Mouse (Mus musculus) ZHBTc4 (cell line): ENCODE results near the gene Rflna.

Experiments
- DNase-seq: peaks from one replicate; pipeline ENCODE4 v3.0.0-alpha.2; 2011; ENCODE audit warnings: low read depth, low spot score

The Rflna gene

DNA sequence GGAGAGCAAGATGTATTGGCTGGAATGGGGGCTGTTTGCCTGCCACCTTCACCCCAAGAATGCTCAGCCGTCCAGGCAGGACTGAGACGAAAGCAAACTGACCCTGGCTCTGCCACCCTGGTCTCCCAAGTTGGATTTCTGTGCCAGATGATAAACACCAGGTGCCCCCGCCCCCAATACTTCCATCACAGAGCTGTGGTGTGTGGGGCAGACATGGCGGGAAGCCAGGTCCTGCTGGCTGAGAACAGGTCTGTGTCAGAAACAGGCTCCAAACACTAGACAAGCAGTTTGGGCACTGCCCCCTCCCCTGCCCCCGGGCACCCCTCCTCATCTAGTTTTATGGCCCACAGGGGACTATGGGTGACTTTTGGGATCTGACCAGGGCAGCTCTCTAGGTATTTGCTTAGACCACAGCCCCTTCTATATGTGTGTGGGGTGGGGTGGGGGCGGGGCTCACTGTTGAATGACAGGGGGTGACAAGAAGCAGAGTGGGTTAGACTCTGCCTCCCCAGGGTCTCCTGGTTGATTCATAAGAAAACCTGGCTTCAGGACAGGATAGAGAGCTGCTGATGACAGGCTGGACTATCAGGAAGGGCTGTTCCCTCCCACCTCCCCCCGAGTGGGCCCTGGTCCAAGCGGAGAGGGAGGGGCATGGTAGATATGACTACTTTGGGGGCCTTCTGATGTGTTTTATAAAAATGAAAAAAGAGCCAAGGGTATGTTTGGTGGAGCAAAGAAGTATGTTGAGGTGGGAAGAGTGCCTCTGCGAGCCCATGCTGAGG, 3.0 kb downstream of the Rflna start:
- DNase-seq: no peak

GRCm38 (mm10) chr5:125006896-125007295, 3.9 kb downstream of the Rflna start:
- no peak for DNase-seq

DNA sequence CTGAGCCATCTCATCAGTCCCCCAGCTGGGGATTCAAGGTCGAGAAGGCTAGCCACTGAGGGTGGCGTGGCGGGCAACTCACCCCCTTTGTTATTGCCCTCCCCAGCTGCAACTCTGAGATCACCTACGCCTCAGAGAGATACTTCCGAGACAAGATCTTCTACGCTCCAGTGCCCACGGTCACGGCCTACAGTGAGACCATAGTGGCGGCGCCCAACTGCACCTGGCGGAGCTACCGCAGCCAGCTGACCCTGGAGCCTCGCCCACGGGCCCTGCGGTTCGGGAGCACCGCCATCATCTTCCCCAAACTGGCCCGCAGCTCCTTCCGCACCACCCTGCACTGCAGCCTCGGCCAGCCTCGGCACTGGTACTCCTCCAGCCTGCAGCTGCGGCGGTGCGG, 8.1 kb downstream of the Rflna start:
- no peak for DNase-seq

DNA sequence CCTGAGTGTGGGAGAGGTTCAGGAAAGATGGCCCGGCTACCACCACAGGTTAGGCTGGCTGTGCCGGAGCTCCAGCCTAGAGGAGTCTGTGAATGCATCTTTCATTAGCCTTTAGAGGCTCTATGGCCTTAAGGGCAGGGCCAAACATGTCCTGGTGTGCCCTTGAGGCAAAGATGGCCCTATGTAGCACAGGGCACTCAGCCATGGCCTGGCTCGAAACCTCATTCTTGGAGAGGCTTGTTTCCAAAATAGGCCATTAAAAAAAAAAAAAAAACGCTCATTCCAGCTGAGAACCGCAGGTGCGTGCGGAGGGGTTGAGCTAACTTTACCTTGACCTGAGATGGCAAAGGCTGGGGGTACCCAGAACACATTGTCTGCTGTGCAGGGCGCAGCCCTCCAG, 8.6 kb downstream of the Rflna start:
- no peak for DNase-seq

DNA sequence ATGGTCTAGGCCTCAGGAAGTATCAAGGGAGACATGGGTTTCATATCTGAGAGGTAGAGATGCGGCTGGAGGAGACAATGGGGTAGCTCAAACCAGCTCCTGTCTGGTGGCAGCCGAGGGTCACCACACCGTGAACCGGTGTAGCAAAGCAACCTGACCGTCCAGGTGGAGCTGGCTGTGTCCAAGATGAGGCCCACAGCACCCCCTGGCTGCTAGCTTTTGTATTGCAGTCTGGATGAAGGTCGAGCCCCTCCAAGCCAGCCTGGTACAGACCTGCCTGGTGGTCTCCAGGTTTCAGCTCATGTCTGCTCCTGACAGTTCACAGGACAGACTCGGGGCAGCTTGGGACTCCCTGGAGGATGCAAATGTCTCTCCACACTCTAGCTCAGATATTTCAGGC, 11.5 kb downstream of the Rflna start:
- peak; percentile 72 for DNase-seq

GRCm38 (mm10) chr5:125015066-125015465, 12.0 kb downstream of the Rflna start:
- no peak for DNase-seq

- DNase-seq: no peak
Measured at GRCm38 (mm10) chr5:125015576-125015975, 12.6 kb downstream of the Rflna start.

DNA sequence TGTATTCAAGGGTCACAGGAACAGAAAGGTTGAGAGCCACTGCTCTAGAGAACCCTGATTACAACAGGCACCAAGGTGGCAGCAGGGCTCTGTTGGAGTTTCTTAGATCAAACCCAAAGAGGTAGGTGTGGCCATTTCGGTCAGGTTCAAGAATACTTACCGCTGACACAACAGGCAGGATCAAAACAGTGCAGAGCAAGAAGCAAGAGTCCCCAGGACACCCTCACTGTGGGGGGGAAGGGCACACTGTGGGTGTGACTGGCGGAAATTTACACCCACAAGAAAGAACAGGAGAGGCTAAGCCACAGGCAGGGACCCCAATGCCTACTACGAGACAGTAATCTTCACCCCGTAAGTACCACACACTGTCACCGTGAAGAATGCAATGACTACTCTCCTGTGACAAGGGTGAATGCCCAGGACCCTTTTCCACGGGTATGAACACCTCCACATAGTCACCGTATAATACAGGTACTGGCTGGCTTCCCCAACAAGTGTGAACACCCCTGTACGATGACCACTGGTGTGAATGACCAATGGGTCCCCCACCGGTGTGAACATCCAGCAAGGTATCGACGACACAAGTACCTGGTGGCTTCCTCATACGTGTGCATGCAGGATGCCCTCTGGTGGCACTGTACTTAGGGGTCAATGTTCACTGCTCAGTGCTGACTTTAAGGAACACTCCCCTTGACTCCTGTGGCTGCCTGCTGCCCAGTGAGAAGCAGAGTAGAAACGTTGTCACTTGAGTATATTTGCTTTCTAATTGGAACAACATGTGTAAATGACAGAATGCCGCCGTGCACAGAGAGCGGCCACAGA, 13.6 kb downstream of the Rflna start:
- no peak for DNase-seq

DNA sequence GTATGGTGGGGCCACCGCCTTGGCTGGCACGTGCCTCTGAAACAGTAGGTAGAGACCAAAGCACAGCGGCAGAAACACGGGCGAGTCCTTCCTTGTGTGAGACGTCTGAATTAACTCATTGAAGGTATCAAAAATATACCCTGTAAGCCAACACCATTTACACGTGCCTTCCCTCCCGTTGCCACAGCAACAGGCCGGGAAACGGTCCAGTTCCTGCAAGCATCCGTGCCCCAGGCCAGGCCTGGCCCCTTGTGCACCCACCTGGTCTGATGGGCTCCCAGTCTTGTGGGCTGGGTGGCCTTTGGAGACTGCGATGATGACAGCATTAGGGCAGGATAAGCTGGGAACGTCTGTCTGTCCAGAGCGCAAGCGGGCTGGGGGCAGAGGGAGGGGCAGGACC, 14.3 kb downstream of the Rflna start:
- DNase-seq: no peak

DNA sequence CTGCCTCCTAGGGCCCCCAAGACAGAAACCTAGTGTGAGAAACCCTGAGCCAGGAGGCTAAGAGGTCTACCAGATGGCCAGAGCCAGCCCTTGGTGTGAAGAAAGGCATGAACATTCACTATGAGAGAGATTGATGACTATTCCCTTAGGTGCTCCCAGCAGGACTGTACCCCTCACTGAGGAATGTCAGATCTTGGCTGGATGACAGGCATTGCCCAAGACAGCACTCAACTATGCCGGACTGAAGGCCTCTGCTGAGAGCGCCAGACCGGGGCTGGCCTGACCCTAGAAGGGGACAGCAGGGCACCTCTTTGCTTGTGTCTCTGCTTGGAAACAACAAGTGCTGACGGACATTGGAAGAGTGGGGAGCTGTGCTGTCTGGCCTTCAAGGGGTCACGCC, 16.1 kb downstream of the Rflna start:
- no peak for DNase-seq

DNA sequence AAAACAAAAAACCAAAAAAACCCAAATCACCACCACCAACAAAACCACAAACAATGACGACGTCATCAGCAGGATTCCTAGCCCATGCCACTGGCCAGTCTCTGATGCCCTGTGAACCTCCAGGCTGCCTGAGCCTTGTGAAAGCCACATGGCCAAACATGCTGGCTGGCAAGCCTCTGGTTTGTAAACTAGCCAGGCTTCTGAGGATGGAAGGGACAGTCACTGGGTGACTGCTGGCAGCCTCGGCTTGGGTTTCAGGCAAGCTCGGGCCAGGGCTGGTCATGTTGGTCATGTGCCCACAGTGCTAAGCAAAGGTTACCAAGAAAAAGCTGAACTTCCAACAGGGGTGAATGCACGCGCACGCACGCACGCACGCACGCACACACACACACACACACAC, 18.3 kb downstream of the Rflna start:
- DNase-seq: no peak

GRCm38 (mm10) chr5:125024002-125024401, 21.0 kb downstream of the Rflna start:
- peak; percentile 37 for DNase-seq

DNA sequence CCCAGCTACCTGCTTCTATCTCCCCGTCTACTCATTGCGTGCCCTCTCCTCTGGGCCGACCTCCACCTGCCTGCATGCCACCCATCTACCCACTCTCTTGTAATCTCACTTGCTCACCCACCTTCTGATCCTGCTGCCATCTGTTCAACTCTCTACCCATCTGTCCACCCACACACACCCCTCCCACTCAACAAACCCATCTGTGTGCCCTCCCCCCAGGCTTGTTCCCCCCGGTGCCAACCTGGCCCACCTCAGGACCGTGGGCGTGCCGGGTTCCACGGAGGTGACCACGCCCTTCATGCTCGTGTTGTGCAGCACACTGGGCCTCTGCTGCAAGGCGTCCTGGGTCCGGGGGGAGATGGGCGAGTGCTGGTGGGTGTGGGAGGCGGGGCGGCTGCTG, 25.4 kb downstream of the Rflna start:
- DNase-seq: no peak

GRCm38 (mm10) chr5:125028911-125029310, 25.9 kb downstream of the Rflna start:
- DNase-seq: no peak

GRCm38 (mm10) chr5:125036483-125036882, 33.5 kb downstream of the Rflna start:
- DNase-seq: no peak

- no peak for DNase-seq
Measured at GRCm38 (mm10) chr5:125039377-125040027, 36.5 kb downstream of the Rflna start.

- no peak for DNase-seq
Measured at GRCm38 (mm10) chr5:125040128-125040584, 37.1 kb downstream of the Rflna start.

- DNase-seq: no peak
Measured at GRCm38 (mm10) chr5:125041578-125041977, 38.6 kb downstream of the Rflna start.

DNA sequence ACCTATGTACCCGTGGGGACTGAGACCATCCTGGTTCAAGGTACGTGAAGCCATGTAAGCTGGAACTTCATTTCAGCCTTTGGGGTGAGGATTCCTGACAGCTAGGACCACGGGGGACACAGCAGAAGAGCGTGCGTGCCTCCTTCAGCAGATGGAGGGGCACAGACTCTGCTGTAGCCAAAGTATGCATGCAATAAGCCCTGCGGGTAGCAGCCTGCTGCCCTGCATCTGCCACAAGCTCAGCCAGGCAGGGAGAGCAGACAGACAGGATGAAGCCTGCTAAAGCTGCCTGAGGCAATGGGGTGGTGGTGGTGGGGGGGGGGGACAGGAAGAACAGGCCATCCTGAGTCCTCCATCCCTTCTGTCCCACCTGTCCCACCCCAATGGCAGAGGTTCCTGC, 40.4 kb downstream of the Rflna start:
- DNase-seq: no peak

- DNase-seq: no peak
Measured at GRCm38 (mm10) chr5:125045202-125045601, 42.2 kb downstream of the Rflna start.

- no peak for DNase-seq
Measured at GRCm38 (mm10) chr5:125046436-125046835, 43.4 kb downstream of the Rflna start.

DNA sequence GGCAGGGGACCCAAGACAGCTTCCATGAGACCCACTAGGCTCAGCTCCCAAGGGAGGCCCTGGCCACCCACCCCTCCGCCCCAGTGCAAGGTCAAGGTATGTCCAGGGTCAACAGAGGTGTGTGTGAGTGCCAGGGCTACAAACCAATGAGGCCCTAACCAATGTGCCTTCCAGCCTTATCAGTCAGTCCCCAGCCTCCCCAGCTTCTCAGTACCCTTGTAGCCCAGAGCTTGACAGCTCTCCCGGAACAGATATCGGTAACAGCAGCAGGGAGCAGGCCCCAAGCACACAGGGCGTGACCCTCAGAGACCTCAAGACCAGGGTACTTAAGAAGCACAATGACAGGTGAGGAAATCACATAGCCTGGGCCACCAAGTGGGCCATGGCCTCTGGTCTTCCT, 46.5 kb downstream of the Rflna start:
- no peak for DNase-seq
